Mouse (Mus musculus) forebrain, embryonic 12.5 days (tissue): Measurements from ENCODE around the gene Cdc34. TPM values are rescaled to one million over a fixed set of nuclear protein-coding genes. Genes with fewer than 3 reads are reported as not detected.

Experiments
- ATAC-seq: fragments of 200-750 bp; cut with Nextera tagmentation; 2 replicates; pipeline ENCODE4 v1.8.0; 2017; ENCODE audit warnings: moderate TSS enrichment; ENCODE audit not compliant: low FRiP score
- H3K27ac ChIP-seq: fragments of 300-500 bp; sonication (generic); 2 replicates; pipeline ENCODE4 v1.5.1; 2016; ENCODE audit warnings: mild to moderate bottlenecking
- H3K27me3 ChIP-seq: fragments of 300-500 bp; sonication (generic); 2 replicates; pipeline ENCODE4 v1.6.1; 2016; ENCODE audit warnings: mild to moderate bottlenecking
- H3K36me3 ChIP-seq: fragments of 300-500 bp; sonication (generic); replicated peaks from 2 replicates; pipeline ENCODE4 v1.6.1; 2016; ENCODE audit warnings: mild to moderate bottlenecking
- H3K4me1 ChIP-seq: fragments of 300-500 bp; sonication (generic); 2 replicates; pipeline ENCODE4 v1.6.1; 2016
- H3K4me2 ChIP-seq: fragments of 300-500 bp; sonication (generic); 2 replicates; pipeline ENCODE4 v1.6.1; 2016; ENCODE audit warnings: mild to moderate bottlenecking, moderate library complexity
- H3K4me3 ChIP-seq: fragments of 300-500 bp; sonication (generic); replicated peaks from 2 replicates; pipeline ENCODE4 v1.5.1; 2016; ENCODE audit warnings: mild to moderate bottlenecking
- H3K9ac ChIP-seq: fragments of 300-500 bp; sonication (generic); 2 replicates; pipeline ENCODE4 v1.6.1; 2016; ENCODE audit warnings: mild to moderate bottlenecking
- H3K9me3 ChIP-seq: fragments of 300-500 bp; sonication (generic); 2 replicates; pipeline ENCODE4 v1.6.1; 2016
- WGBS: fragments of 180-500 bp; shearing (Covaris S2); methylation state at CpG from one replicate; pipeline ENCODE4 v1.1.7; 2016; 5-methylcytosine and 5-hydroxymethylcytosine counted together
- polyA plus RNA-seq: library from polyadenylated mRNA; unstranded; fragments of >200 nt; fragmentation: Nextera tagmentation; extraction: Ambion mirVana; gene quantifications from 2 replicates; pipeline ENCODE4 v1.2.1, GENCODE M21; 2016

Gene Cdc34
- polyA plus RNA-seq, 1 experiment from 2014 or later: 129 TPM

DNA sequence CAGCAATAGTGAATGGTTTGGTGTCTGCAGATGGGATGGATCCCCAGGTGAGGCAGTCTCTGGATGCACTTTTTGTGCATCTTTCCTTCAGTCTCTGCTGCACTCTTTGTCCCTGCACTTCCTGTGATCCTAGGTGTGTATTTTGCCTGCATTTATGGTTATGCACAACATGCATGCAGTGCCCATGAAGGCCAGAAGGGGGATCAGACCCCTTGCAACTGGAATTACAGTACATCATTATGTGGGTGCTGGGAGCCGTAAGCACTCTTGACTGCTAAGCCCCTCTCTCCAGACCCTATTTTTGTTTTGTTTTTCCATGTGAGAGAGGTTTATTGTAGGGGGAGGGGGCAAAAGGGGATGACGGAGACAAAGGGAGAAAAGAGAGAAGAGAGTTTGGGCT lies 21.7 kb upstream of the Cdc34 start:
- no peak overlapping the region for H3K4me3 ChIP-seq

DNA sequence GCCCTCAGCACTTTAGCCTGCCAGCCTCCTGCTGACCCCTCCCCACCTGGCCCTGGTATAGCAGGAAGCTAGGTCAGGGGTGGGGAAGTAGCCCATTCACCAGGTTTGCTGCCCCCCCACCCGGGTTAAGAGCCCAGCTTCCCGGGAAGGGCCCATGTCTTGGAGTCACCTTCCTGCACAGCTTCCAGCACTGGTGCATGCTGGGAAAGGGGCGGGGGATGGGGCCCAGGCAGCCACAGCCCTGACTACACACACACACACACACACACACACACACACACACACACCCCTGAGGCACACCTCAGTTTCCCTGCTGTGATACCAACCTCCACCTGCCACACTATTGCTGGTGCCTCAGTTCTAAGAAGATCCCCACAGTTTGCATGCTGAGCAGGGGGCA lies 20.1 kb upstream of the Cdc34 start:
- Histone ChIP-seq H3K36me3 (no peaks in the 10 kb centered on the region), H3K27me3 (no peaks in the 10 kb centered on the region), H3K9ac (no peak overlapping the region), H3K9me3 (no peaks in the 10 kb centered on the region), H3K4me3 (no peak overlapping the region), H3K4me2 (no peak overlapping the region), H3K4me1 (0 out of 2 replicates have a peak, but pooled peaks cover 4% of the 10 kb centered on the region), H3K27ac (no peak overlapping the region)
- no peak for ATAC-seq
- WGBS: 65% methylated on average over 2 of the region's 3 CpGs

More for the DNA sequence above, 21.7 kb upstream of the Cdc34 start:
- no peak overlapping the region for H3K4me2 ChIP-seq
- no peaks in the 10 kb centered on the region for H3K9me3 ChIP-seq
- no peaks in the 10 kb centered on the region for H3K36me3 ChIP-seq
- H3K9ac ChIP-seq: no peak overlapping the region
- H3K27me3 ChIP-seq: no peaks in the 10 kb centered on the region
- H3K4me1 ChIP-seq: peaks cover 7% of the 10 kb centered on the region; the same call in 1 of the 2 replicates
- 77% methylated on average over 2 of the region's 2 CpGs for WGBS
- ATAC-seq: no peak
- no peak overlapping the region for H3K27ac ChIP-seq

DNA sequence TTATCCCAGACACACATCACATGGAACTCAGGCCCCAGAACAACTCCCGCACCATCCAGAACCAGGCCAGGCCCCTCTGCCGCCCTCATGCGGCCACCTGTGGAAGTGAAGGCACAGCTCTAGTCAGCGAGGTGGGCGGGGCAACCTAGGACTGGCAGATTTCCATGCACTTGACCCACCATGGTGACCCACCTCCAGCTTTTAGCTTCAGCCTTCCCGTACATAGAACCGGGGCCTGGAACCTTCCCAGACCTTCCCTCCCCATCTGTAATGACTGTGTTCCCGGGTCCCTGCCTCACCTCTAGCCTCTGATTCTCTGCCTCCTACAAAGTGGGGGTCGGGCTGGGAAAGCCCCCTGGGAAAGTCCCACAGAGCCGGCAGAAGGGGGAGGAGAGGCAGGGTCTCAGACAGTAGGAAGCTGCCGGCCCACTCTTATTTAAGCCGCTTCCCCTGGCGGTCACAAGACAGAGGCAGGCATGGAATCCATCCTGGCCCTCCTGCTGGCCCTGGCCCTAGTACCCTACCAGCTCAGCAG lies 17.8 kb upstream of the Cdc34 start, which contains the start of gene Madcam1:
TSS of gene Madcam1 (plus strand) at position 429 of the 535 bp plus-strand sequence.
- whole genome bisulfite sequencing: 9% methylated on average over 13 of the region's 13 CpGs
- H3K9ac ChIP-seq: 0 out of 2 replicates have a peak within 1 kb of the TSS, but pooled peaks have one; percentile 13
- H3K27me3 ChIP-seq: no peaks in the 10 kb centered on the region
- H3K4me1 ChIP-seq: peaks cover 10% of the 10 kb centered on the region
- H3K4me2 ChIP-seq: no peak within 1 kb of the TSS
- peak; percentile 9; the same call in 1 of the 2 replicates for ATAC-seq
- no peak within 1 kb of the TSS for H3K4me3 ChIP-seq
- no peak within 1 kb of the TSS for H3K27ac ChIP-seq
- H3K36me3 ChIP-seq: no peaks in the 10 kb centered on the region
- no peaks in the 10 kb centered on the region for H3K9me3 ChIP-seq

DNA sequence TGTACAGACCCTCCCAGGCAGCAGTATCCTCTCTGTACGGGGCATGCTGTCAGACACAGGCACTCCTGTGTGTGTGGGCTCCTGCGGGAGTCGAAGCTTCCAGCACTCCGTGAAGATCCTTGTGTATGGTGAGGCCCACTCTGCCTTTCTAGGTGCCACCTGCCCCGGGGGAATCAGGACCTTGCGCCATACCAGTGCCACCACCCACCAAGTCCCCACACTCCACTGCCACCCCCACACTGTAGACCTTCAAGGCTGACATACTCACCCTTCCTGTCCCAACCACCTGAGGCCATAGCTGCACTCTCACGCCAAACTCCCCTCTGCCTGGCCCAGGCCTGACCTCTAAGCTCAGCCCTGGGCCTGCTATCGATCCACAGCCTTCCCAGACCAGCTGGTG lies 16.9 kb upstream of the Cdc34 start:
- H3K27ac ChIP-seq: no peak overlapping the region
- no peaks in the 10 kb centered on the region for H3K27me3 ChIP-seq
- no peak overlapping the region for H3K4me3 ChIP-seq
- whole genome bisulfite sequencing: 79% methylated on average over 8 of the region's 8 CpGs
- no peak overlapping the region for H3K9ac ChIP-seq
- ATAC-seq: no peak
- H3K4me1 ChIP-seq: peaks cover 12% of the 10 kb centered on the region
- H3K4me2 ChIP-seq: no peak overlapping the region
- no peaks in the 10 kb centered on the region for H3K9me3 ChIP-seq
- H3K36me3 ChIP-seq: no peaks in the 10 kb centered on the region

DNA sequence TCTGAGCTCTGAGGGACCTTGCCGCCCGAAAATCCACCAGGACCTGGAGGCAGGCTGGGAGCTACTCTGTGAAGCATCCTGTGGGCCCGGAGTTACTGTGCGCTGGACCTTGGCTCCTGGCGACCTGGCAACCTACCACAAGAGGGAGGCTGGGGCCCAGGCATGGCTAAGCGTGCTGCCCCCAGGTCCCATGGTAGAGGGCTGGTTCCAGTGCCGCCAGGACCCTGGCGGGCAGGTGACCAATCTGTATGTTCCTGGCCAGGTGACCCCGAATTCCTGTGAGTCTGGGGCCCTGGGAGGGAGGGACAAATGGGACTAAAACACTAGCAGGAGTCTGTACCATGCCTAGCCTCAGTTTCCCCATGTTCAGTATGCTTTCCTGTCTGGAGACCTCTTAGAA lies 15.5 kb upstream of the Cdc34 start:
- H3K9ac ChIP-seq: no peak overlapping the region
- H3K36me3 ChIP-seq: no peaks in the 10 kb centered on the region
- WGBS: 76% methylated on average over 9 of the region's 9 CpGs
- no peak for ATAC-seq
- H3K27ac ChIP-seq: no peak overlapping the region
- H3K27me3 ChIP-seq: no peaks in the 10 kb centered on the region
- no peak overlapping the region for H3K4me2 ChIP-seq
- peaks cover 26% of the 10 kb centered on the region for H3K4me1 ChIP-seq
- H3K4me3 ChIP-seq: no peak overlapping the region
- no peaks in the 10 kb centered on the region for H3K9me3 ChIP-seq

DNA sequence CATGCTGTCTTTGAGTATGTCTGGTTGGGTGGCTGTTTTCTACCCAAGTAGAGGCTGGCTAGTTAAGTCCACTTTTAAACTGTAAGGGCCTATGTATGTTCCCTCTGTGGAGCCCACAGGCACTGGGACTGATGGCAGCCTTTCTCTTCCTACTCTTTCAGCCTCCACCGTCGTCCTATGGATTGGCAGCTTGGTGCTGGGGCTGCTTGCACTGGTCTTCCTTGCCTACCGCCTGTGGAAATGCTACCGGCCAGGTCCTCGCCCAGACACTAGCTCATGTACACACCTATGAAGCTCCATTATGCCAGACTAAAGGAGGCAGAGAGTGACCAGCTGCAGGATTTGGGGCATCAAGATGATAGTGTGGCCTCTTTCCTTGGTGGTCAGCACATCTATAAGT lies 13.9 kb upstream of the Cdc34 start:
- no peak overlapping the region for H3K4me3 ChIP-seq
- ATAC-seq: no peak
- no peak overlapping the region for H3K4me2 ChIP-seq
- WGBS: 85% methylated on average over 5 of the region's 5 CpGs
- no peak overlapping the region; the same call in 1 of the 2 replicates for H3K27ac ChIP-seq
- no peaks in the 10 kb centered on the region for H3K27me3 ChIP-seq
- peaks cover 29% of the 10 kb centered on the region for H3K4me1 ChIP-seq
- H3K9me3 ChIP-seq: no peaks in the 10 kb centered on the region
- 0 out of 2 replicates have a peak overlapping the region, but pooled peaks have one; percentile 83 for H3K9ac ChIP-seq
- H3K36me3 ChIP-seq: peaks cover 5% of the 10 kb centered on the region; the same call in 1 of the 2 replicates

DNA sequence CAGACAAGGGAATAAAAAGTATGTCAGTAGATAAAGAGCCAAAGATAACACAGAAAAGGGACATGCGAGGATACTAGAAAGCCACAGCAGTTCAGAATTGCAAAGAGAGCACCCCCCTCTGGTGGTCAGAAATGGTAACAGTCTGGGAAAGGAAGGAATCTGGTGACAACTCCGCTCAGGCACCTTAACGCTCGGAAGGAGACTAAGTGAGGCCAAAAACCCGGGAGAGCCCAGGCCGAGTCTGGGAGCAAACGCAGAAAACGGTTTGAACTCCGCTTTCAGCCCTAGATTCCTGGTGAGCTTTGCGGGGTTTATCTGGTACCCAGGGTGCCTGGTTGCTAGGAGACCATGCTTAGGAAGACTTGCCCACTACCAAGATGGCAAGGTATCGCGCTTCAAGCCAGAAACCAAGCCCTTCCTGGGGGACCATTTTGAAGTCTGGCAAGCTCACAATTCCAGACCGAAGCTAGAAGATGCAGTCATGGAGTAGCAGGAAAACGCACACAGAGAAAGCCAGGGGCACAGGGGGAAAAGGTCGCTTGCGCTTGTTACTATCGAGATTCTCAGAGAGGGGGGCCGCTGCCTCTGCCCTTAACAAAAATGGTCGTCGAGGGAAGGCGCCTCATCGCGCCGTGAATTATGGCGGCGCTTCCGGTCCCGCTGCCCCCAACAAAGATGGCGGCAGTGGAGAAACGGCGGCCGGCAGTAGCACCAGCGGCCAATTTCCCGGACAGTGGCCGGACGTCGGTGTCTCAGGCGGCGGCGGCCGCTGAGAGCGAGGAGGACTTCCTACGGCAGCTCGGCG lies 13.0 kb upstream of the Cdc34 start, which contains the start of gene Tpgs1:
TSS of gene Tpgs1 (plus strand) at position 599 of the 805 bp plus-strand sequence.
- Histone ChIP-seq H3K27me3 (no peaks in the 10 kb centered on the region), H3K9me3 (no peaks in the 10 kb centered on the region), H3K9ac (peak within 1 kb of the TSS; percentile 83), H3K36me3 (peaks cover 11% of the 10 kb centered on the region), H3K27ac (peak within 1 kb of the TSS; percentile 96), H3K4me3 (peak within 1 kb of the TSS; percentile 98), H3K4me2 (peak within 1 kb of the TSS; percentile 88), H3K4me1 (peaks cover 29% of the 10 kb centered on the region)
- WGBS: under 1% methylated on average over 45 of the region's 45 CpGs
- ATAC-seq: peak; percentile 85

DNA sequence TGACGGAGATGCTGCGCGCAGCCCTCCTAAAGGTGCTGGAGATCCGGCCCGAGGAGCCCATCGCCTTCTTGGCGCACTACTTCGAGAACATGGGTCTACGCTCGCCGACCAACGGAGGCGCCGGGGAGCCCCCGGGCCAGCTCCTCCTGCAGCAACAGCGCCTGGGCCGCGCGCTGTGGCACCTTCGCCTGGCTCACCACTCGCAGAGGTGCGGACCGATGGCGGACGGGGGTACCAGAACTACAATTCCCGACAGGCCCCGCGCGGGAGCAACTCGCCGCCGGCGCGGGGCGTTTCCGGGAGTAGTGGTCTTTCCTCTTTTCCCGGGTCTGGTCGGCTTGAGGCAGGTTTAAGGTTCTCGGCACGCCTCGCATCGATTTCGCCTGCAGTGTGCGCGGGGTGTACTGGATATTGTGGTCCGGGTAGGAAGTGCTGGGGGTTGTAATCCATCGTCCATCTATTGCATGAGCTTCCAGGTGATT lies 12.4 kb upstream of the Cdc34 start:
- peak overlapping the region; percentile 83 for H3K9ac ChIP-seq
- peak; percentile 73 for ATAC-seq
- H3K4me3 ChIP-seq: peak overlapping the region; percentile 98

DNA sequence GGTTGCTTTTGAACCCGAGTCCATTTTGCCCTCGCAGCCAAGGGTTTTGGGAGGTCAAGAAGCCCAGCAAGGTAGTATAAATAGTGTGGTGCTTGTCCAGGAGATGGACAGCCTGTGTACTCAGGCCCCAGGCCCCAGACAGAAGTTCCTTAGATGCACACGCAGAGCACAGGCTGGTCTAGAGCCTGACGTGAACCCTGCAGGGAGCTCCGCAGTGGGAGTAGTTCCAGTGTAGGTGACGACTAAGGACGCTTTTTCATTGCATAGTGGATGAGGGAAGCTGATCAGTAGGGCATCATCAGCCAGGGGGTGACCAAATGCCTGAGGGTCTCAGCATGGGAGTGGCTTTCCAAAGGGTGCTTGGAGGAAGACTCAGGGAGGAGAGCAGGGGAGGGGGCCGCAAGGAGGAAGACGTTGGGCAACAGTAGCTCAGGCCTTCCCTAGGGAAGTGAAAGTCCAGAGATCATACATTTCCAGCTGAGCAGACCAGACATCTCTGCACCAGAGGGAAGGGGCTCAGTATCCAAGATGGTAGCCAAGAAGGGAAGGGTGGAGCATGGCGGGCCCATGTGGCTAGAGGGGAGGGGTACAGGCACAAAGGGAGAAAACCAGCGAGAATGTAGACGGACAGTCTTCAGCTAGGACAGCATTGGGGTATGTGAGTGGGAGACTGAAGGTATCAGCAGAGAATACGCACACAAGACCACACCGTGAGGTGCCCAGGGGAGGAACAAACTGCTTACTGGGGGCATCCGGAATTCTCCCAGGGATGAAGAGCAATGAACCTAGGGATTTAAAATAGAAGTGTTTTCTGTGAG lies 11.7 kb upstream of the Cdc34 start:
- Histone ChIP-seq H3K27me3 (no peaks in the 10 kb centered on the region), H3K36me3 (peaks cover 15% of the 10 kb centered on the region), H3K4me1 (peaks cover 25% of the 10 kb centered on the region), H3K9ac (peak overlapping the region; percentile 83), H3K27ac (peak overlapping the region; percentile 96), H3K4me2 (peak overlapping the region; percentile 88), H3K4me3 (peak overlapping the region; percentile 98), H3K9me3 (no peaks in the 10 kb centered on the region)
- peak; percentile 21; the same call in 1 of the 2 replicates for ATAC-seq
- WGBS: 35% methylated on average over 15 of the region's 15 CpGs

More for the DNA sequence above, 12.4 kb upstream of the Cdc34 start:
- Histone ChIP-seq H3K36me3 (peaks cover 13% of the 10 kb centered on the region), H3K4me1 (peaks cover 25% of the 10 kb centered on the region), H3K4me2 (peak overlapping the region; percentile 88), H3K27me3 (no peaks in the 10 kb centered on the region), H3K9me3 (no peaks in the 10 kb centered on the region), H3K27ac (peak overlapping the region; percentile 96)
- under 1% methylated on average over 47 of the region's 47 CpGs for WGBS

DNA sequence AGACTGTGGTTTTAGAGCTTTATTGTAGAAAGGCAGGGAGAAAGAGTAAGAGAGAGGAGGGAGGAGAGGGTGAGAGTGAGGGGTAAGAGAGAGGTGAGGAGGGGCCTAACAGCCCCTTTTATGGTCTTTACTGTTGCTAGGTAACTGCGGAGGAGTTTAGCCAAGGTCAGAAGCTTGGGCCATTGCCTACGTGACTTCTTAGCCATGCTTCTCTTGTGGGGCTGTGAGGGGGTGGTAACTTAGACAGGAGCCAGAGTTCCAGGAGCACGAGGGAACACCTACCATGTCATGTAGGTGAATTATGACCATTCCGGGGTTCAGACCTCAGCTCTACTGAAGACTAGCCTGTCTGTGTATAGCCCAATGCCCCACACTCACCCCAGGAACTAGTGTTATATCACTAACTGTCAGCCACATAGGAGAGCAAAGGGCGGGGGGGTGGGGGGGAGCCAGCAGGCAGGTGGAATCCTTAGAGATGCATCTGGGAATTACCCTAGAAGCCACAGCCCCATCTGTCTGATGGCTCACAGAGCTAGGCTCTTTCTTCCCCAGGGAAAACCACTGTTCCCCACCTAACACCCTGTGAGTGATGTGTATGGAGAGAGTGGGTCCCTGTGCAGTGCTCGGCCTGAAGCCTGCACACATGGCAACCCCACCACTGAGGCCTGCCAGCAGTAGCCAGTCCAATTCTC lies 10.5 kb upstream of the Cdc34 start:
- 73% methylated on average over 6 of the region's 6 CpGs for WGBS
- no peak for ATAC-seq
- Histone ChIP-seq H3K4me1 (peaks cover 25% of the 10 kb centered on the region), H3K27ac (no peak overlapping the region), H3K4me2 (peak overlapping the region; percentile 88; the same call in 1 of the 2 replicates), H3K9ac (0 out of 2 replicates have a peak overlapping the region, but pooled peaks have one; percentile 25), H3K27me3 (no peaks in the 10 kb centered on the region), H3K9me3 (no peaks in the 10 kb centered on the region), H3K4me3 (no peak overlapping the region), H3K36me3 (peaks cover 24% of the 10 kb centered on the region)

DNA sequence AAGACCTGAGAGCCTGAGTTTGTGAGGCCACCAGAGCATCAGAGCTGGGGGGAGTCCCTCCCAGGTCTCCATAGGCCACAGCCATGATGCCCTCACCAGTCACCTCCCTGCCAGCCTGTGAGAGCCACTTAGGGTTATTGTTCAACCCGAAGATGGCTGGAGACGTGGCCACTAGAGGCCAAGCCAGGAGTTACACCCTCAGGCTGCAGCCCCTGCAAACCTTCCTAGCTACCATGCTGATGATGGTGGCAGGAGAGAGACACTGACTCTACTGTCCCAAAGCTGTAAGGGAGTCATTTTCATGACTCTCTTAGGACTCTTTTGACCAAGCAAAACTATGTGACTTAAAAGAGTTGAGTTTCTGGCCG lies 9.9 kb upstream of the Cdc34 start:
- H3K4me1 ChIP-seq: peaks cover 25% of the 10 kb centered on the region
- H3K9me3 ChIP-seq: no peaks in the 10 kb centered on the region
- peaks cover 24% of the 10 kb centered on the region for H3K36me3 ChIP-seq
- 65% methylated on average over 3 of the region's 3 CpGs for whole genome bisulfite sequencing
- H3K27me3 ChIP-seq: no peaks in the 10 kb centered on the region
- no peak for ATAC-seq
- H3K9ac ChIP-seq: no peak overlapping the region
- H3K4me2 ChIP-seq: no peak overlapping the region
- H3K4me3 ChIP-seq: no peak overlapping the region
- no peak overlapping the region for H3K27ac ChIP-seq
